Mouse (Mus musculus) kidney, postnatal 0 days (tissue): ENCODE results near the gene Atpaf1. TPM values are rescaled to one million over a fixed set of nuclear protein-coding genes. Genes with fewer than 3 reads are reported as not detected.

Experiments used
- ATAC-seq: fragments of 200-750 bp; cut with Nextera tagmentation; replicated peaks from 2 replicates; pipeline ENCODE4 v1.8.0; 2017; ENCODE audit warnings: low read depth, moderate number of reproducible peaks, moderate TSS enrichment, moderate library complexity; ENCODE audit not compliant: low FRiP score
- DNase-seq: peaks from one replicate; pipeline ENCODE4 v3.0.0-alpha.2; 2016; ENCODE audit warnings: low spot score
- H3K27ac ChIP-seq: fragments of 300-500 bp; sonication (generic); 2 replicates; pipeline ENCODE4 v1.5.1; 2014; ENCODE audit warnings: mild to moderate bottlenecking
- H3K27me3 ChIP-seq: fragments of 300-500 bp; sonication (generic); 2 replicates; pipeline ENCODE4 v1.6.1; 2014; ENCODE audit warnings: low read length, mixed read lengths; ENCODE audit not compliant: insufficient read depth
- H3K36me3 ChIP-seq: fragments of 300-500 bp; sonication (generic); 2 replicates; pipeline ENCODE4 v1.6.1; 2014; ENCODE audit warnings: low read length, mixed read lengths; ENCODE audit not compliant: insufficient read depth
- H3K4me1 ChIP-seq: fragments of 300-500 bp; sonication (generic); replicated peaks from 2 replicates; pipeline ENCODE4 v1.6.1; 2014; ENCODE audit warnings: antibody characterized with exemption, low read length, mixed read lengths; ENCODE audit not compliant: insufficient read depth
- H3K4me2 ChIP-seq: fragments of 300-500 bp; sonication (generic); 2 replicates; pipeline ENCODE4 v1.6.1; 2014; ENCODE audit warnings: mild to moderate bottlenecking, low read length, moderate library complexity, mixed read lengths
- H3K4me3 ChIP-seq: fragments of 300-500 bp; sonication (generic); replicated peaks from 2 replicates; pipeline ENCODE4 v1.5.1; 2014; ENCODE audit warnings: low read depth, low read length
- H3K9ac ChIP-seq: fragments of 300-500 bp; sonication (generic); 2 replicates; pipeline ENCODE4 v1.6.1; 2014; ENCODE audit warnings: low read depth, low read length
- H3K9me3 ChIP-seq: fragments of 300-500 bp; sonication (generic); replicated peaks from 2 replicates; pipeline ENCODE4 v1.6.1; 2016; ENCODE audit warnings: low read length, inconsistent platforms, mixed read lengths
- CTCF ChIP-seq: IDR thresholded peaks from 2 replicates; pipeline ENCODE4 v1.5.1; 2016; ENCODE audit warnings: antibody characterized with exemption, low read depth, mild to moderate bottlenecking, moderate library complexity
- WGBS: fragments of 180-500 bp; shearing (Covaris S2); extraction: QIAGEN DNeasy Blood & Tissue Kit; methylation state at CpG from one replicate; pipeline ENCODE4 v1.1.7; 2014; 5-methylcytosine and 5-hydroxymethylcytosine counted together
- polyA plus RNA-seq: library from polyadenylated mRNA; unstranded; fragments of >200 nt; fragmentation: Nextera tagmentation; extraction: Ambion mirVana; gene quantifications from 2 replicates; pipeline ENCODE4 v1.2.1, GENCODE M21; 2015

Atpaf1 gene
- polyA plus RNA-seq, 1 experiment from 2014 or later: 62.1 TPM

GRCm38 (mm10) chr4:115848083-115848482 is 63.5 kb downstream of the Atpaf1 start:
- ATAC-seq (no peak), DNase-seq (no peak)
- Histone ChIP-seq H3K27ac (no peak overlapping the region), H3K4me2 (no peak overlapping the region), H3K27me3 (no peaks in the 10 kb centered on the region), H3K9me3 (no peaks in the 10 kb centered on the region), H3K36me3 (0 out of 2 replicates have a peak, but pooled peaks cover 22% of the 10 kb centered on the region), H3K9ac (no peak overlapping the region), H3K4me1 (no peaks in the 10 kb centered on the region), H3K4me3 (no peak overlapping the region)
- TF ChIP-seq CTCF: no peak
- WGBS: 89% methylated on average over 1 of the region's 1 CpGs

- 57% methylated on average over 8 of the region's 8 CpGs for WGBS
- Histone ChIP-seq H3K9me3 (no peaks in the 10 kb centered on the region), H3K27ac (no peak overlapping the region), H3K36me3 (0 out of 2 replicates have a peak, but pooled peaks cover 25% of the 10 kb centered on the region), H3K9ac (no peak overlapping the region), H3K27me3 (no peaks in the 10 kb centered on the region), H3K4me2 (no peak overlapping the region), H3K4me1 (no peaks in the 10 kb centered on the region), H3K4me3 (no peak overlapping the region)
- TF ChIP-seq CTCF: no peak
- no peak for DNase-seq
- ATAC-seq: no peak
Measured at GRCm38 (mm10) chr4:115848990-115849677, 64.5 kb downstream of the Atpaf1 start.

- Histone ChIP-seq H3K9ac (no peak overlapping the region), H3K4me2 (no peak overlapping the region), H3K27ac (no peak overlapping the region), H3K4me1 (no peaks in the 10 kb centered on the region), H3K27me3 (no peaks in the 10 kb centered on the region), H3K9me3 (no peaks in the 10 kb centered on the region), H3K36me3 (0 out of 2 replicates have a peak, but pooled peaks cover 25% of the 10 kb centered on the region), H3K4me3 (no peak overlapping the region)
- WGBS: 86% methylated on average over 2 of the region's 2 CpGs
- ATAC-seq: no peak
- DNase-seq: no peak
- no peak for TF ChIP-seq CTCF
Measured at GRCm38 (mm10) chr4:115850111-115850510, 65.5 kb downstream of the Atpaf1 start.

- 22% methylated on average over 2 of the region's 2 CpGs for WGBS
- Histone ChIP-seq H3K36me3 (0 out of 2 replicates have a peak, but pooled peaks cover 25% of the 10 kb centered on the region), H3K27ac (no peak overlapping the region), H3K4me2 (no peak overlapping the region), H3K9me3 (no peaks in the 10 kb centered on the region), H3K27me3 (no peaks in the 10 kb centered on the region), H3K4me3 (no peak overlapping the region), H3K9ac (no peak overlapping the region), H3K4me1 (no peaks in the 10 kb centered on the region)
- DNase-seq (no peak), ATAC-seq (no peak)
- TF ChIP-seq CTCF: no peak
Measured at GRCm38 (mm10) chr4:115850631-115851030, 66.0 kb downstream of the Atpaf1 start.

GRCm38 (mm10) chr4:115851569-115851968 is 67.0 kb downstream of the Atpaf1 start:
- TF ChIP-seq CTCF: no peak
- H3K4me2 ChIP-seq: no peak overlapping the region
- no peak overlapping the region for H3K27ac ChIP-seq
- no peak for ATAC-seq
- H3K9me3 ChIP-seq: no peaks in the 10 kb centered on the region
- H3K9ac ChIP-seq: no peak overlapping the region
- H3K4me3 ChIP-seq: no peak overlapping the region
- WGBS: 79% methylated on average over 6 of the region's 6 CpGs
- H3K4me1 ChIP-seq: no peaks in the 10 kb centered on the region
- no peak for DNase-seq
- H3K36me3 ChIP-seq: 0 out of 2 replicates have a peak, but pooled peaks cover 25% of the 10 kb centered on the region
- H3K27me3 ChIP-seq: no peaks in the 10 kb centered on the region

GRCm38 (mm10) chr4:115855100-115855499 is 70.5 kb downstream of the Atpaf1 start:
- H3K9ac ChIP-seq: no peak overlapping the region
- H3K4me3 ChIP-seq: no peak overlapping the region
- H3K36me3 ChIP-seq: 0 out of 2 replicates have a peak, but pooled peaks cover 17% of the 10 kb centered on the region
- 51% methylated on average over 6 of the region's 6 CpGs for WGBS
- TF ChIP-seq CTCF: no peak
- H3K27me3 ChIP-seq: no peaks in the 10 kb centered on the region
- H3K4me1 ChIP-seq: no peaks in the 10 kb centered on the region
- no peak overlapping the region for H3K27ac ChIP-seq
- ATAC-seq: no peak
- H3K9me3 ChIP-seq: no peaks in the 10 kb centered on the region
- DNase-seq: no peak
- no peak overlapping the region for H3K4me2 ChIP-seq
